Mouse (Mus musculus) CD4-positive, CD25-positive, alpha-beta regulatory T cell, adult 2 months (primary cell): ENCODE data around the gene Olfr729.

Experiments
- DNase-seq: peaks from one replicate; pipeline ENCODE4 v3.0.0-alpha.2; 2012; ENCODE audit warnings: low read depth, low spot score

The Olfr729 gene

GRCm38 (mm10) chr14:50152810-50153209, at the start of gene Olfr729:
TSS of gene Olfr729 (minus strand) at chr14:50152910.
- no peak for DNase-seq

DNA sequence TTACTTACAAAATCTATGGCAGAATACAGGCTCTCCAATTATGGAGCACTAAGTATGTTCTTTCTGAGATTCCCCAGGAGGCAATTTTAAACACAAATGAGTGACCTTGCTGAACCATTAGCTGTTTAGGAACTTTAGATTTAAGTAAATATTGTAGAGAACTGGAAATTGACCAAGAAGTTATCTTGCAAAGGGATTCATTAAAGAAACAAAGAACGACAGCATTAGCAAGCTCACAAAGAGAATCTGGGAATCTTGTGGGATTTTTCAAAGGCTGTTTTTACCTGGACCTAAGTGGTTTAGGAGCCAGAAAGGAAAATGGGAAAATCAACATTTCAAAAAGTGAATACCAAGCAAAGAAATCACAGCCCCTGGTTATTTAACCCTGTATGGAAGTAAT, 35.4 kb upstream of the Olfr729 start, which contains the start of gene Olfr730:
Olfr730 (minus strand) TSS at position 101 of the 400 bp plus-strand sequence.
- no peak for DNase-seq

DNA sequence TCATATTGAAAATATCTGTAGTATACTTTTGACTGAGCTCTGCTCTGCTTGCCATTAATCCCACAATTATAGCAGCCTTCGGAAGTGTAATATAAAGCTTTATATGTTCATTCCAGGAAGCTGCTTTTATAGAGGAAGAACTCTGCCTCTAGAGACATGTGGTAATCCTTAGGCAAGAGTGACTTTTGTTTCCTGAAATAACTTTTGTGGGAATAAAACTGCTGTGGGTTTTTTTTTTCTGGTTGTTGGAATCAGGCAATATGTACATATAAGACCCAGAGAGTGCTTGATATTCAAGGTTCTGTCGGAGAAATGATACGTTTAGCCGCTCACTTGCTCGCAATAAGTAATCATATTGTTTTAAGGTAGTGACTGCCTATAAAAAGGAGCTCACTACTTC, 10.1 kb downstream of the Olfr729 start, which contains the start of gene Olfr728:
Olfr728 (minus strand) TSS at position 101 of the 400 bp plus-strand sequence.
- DNase-seq, result no peak

GRCm38 (mm10) chr14:50122886-50123285, 29.8 kb downstream of the Olfr729 start, which contains the start of gene Olfr727:
TSS of gene Olfr727 (plus strand) at chr14:50123186.
- no peak for DNase-seq
